Mouse (Mus musculus) thymus, postnatal 14 days (tissue): Measurements from ENCODE around the gene Bpifb9a.
"Not testable (repeated sequence)": the region's sequence is repeated elsewhere in the genome, so short reads cannot be mapped to it uniquely, and the experiment has no call there.

Experiments
- DNase-seq: peaks from one replicate; pipeline ENCODE4 v3.0.0; 2021

The Bpifb9a gene

DNA sequence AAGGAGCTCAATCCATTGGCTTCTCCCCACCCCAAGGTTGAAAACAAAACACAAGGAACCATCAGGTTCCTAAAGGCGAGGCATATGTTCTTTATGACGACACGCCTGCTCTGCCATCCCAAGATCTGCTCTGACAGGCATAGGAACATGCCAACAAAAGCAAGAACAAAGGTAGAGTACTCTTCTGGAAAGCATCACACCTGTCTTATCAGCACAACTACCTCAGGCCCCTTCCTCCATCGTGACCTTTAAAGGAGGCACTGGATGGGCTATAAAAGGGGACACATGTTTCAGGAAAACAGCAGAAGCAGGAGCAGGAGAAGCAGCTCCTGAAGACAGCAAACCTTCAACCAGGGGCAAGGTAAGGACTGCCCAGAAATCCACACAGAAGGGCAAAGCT, 49.3 kb downstream of the Bpifb9a start, which contains the start of gene Bpifb9b:
Gene Bpifb9b, plus strand, starts transcription at position 301 of the 400 bp plus-strand sequence.
- not testable (repeated sequence) for DNase-seq

GRCm38 (mm10) chr2:154313771-154314170, 56.1 kb downstream of the Bpifb9a start:
- not testable (repeated sequence) for DNase-seq
